ENCODE assay signal across 17 mouse cellular contexts in genomic region chr1:159613561-159613960, GRCm38 (mm10).
DNase-seq lines count a peak whose midpoint lies in the region; ATAC-seq and TF ChIP-seq lines count a peak whose summit lies in the region.
"Had no signal": no experiment of that assay in that cellular context is flagged by ENCODE, and none has a peak within 500 bp of the region (broad histone marks: within the 10 kb centered on the region; RNA-seq: fewer than 3 reads in every experiment).

No protein-coding gene starts in this region.

- intact Hi-C loops in gastrocnemius, adult 2 months (cut with DNase I): loop anchor here (10.0 kb wide), 1 partner anchor 171 kb away; no protein-coding TSS in a partner anchor

- no peak for ATAC-seq in forebrain, postnatal 0 days
- ATAC-seq in forebrain, embryonic 13.5 days: no peak
- ATAC-seq: intestine, embryonic 15.5 days had no signal

- H3K27ac ChIP-seq in forebrain, postnatal 0 days (ENCODE audit: low read depth, low read length): peak overlapping the region; percentile 94; the same call in 1 of the 2 replicates
- no peak overlapping the region for H3K27ac ChIP-seq in forebrain, embryonic 13.5 days
- no peak overlapping the region for H3K27ac ChIP-seq in gastrocnemius, adult 2 months
- H3K27ac ChIP-seq: embryonic facial prominence, embryonic 12.5 days; forebrain, embryonic 12.5 days; intestine, embryonic 15.5 days had no signal

- H3K36me3 ChIP-seq in forebrain, postnatal 0 days (ENCODE audit: insufficient read depth): no peaks in the 10 kb centered on the region
- H3K36me3 ChIP-seq in forebrain, embryonic 13.5 days (ENCODE audit: poor library complexity, severe bottlenecking): no peaks in the 10 kb centered on the region
- H3K36me3 ChIP-seq: embryonic facial prominence, embryonic 12.5 days; forebrain, embryonic 12.5 days; hindbrain, embryonic 13.5 days; intestine, embryonic 15.5 days had no signal

- no peak overlapping the region for H3K4me2 ChIP-seq in forebrain, postnatal 0 days (ENCODE audit: low read depth)
- H3K4me2 ChIP-seq in forebrain, embryonic 13.5 days: no peak overlapping the region
- H3K4me2 ChIP-seq: embryonic facial prominence, embryonic 12.5 days; forebrain, embryonic 12.5 days; intestine, embryonic 15.5 days had no signal

- peak; percentile 54 to 61 for DNase-seq in cerebellum, postnatal 10 days
- DNase-seq in cerebellum, adult 9-11 months: no peak
- DNase-seq in forebrain, postnatal 0 days: no peak
- peak; percentile 54 for DNase-seq in NIH3T3 (ENCODE audit: low read depth)
- DNase-seq in adipocyte (ENCODE audit: low spot score): peak; percentile 48
- DNase-seq in gastrocnemius, adult 2 months: no peak
- DNase-seq: adrenal gland, postnatal 10 days; gastrocnemius, postnatal 10 days; heart, postnatal 10 days; heart, postnatal 4 days; kidney, adult 18-20 months; kidney, postnatal 10 days had no signal

- H3K4me1 ChIP-seq in forebrain, postnatal 0 days (ENCODE audit: insufficient read depth): peaks cover 21% of the 10 kb centered on the region
- H3K4me1 ChIP-seq in forebrain, embryonic 13.5 days: peaks cover 19% of the 10 kb centered on the region
- H3K4me1 ChIP-seq: embryonic facial prominence, embryonic 12.5 days; intestine, embryonic 15.5 days had no signal

- WGBS in forebrain, postnatal 0 days: 83% methylated on average over 4 of the region's 4 CpGs
- WGBS in forebrain, embryonic 13.5 days: 93% methylated on average over 4 of the region's 4 CpGs

- H3K4me3 ChIP-seq in forebrain, postnatal 0 days (ENCODE audit: low read depth, low read length): no peak overlapping the region
- no peak overlapping the region for H3K4me3 ChIP-seq in forebrain, embryonic 13.5 days
- H3K4me3 ChIP-seq in gastrocnemius, adult 2 months: no peak overlapping the region
- H3K4me3 ChIP-seq: embryonic facial prominence, embryonic 12.5 days; forebrain, embryonic 12.5 days; hindbrain, embryonic 13.5 days; intestine, embryonic 15.5 days had no signal

- no peak for TF ChIP-seq CTCF in forebrain, postnatal 0 days (IDR thresholded peaks at IDR 0.05; ENCODE audit: low read depth)
- no peak for TF ChIP-seq CTCF in gastrocnemius, adult 2 months (IDR thresholded peaks at IDR 0.05)

- H3K9ac ChIP-seq in forebrain, postnatal 0 days: no peak overlapping the region
- H3K9ac ChIP-seq in forebrain, embryonic 13.5 days: no peak overlapping the region
- H3K9ac ChIP-seq: embryonic facial prominence, embryonic 12.5 days; forebrain, embryonic 12.5 days; hindbrain, embryonic 13.5 days; intestine, embryonic 15.5 days had no signal

- H3K27me3 ChIP-seq in forebrain, postnatal 0 days (ENCODE audit: insufficient read depth, low read length): no peaks in the 10 kb centered on the region
- no peaks in the 10 kb centered on the region for H3K27me3 ChIP-seq in forebrain, embryonic 13.5 days
- H3K27me3 ChIP-seq: forebrain, embryonic 12.5 days; hindbrain, embryonic 13.5 days; intestine, embryonic 15.5 days had no signal

- H3K9me3 ChIP-seq in forebrain, postnatal 0 days (ENCODE audit: low read length): no peaks in the 10 kb centered on the region
- H3K9me3 ChIP-seq in forebrain, embryonic 13.5 days (replicated peaks): no peaks in the 10 kb centered on the region
- H3K9me3 ChIP-seq: embryonic facial prominence, embryonic 12.5 days; forebrain, embryonic 12.5 days; hindbrain, embryonic 13.5 days; intestine, embryonic 15.5 days had no signal

Comparison
In these comparisons a context has a peak if more than half of its experiments do, and no peak if none do; other contexts are left out.
1. DNase-seq: peak in cerebellum, postnatal 10 days (2 of 2), NIH3T3 (single experiment) and adipocyte (single experiment); none in cerebellum, adult 9-11 months (single experiment), forebrain, postnatal 0 days (single experiment) and gastrocnemius, adult 2 months (single experiment).